Mouse (Mus musculus): Measurements from ENCODE around the gene Rfx1.

GRCm38 (mm10) chr8:84068316-84069035 is 1.8 kb downstream of the Rfx1 start:
- TF ChIP-seq GATA2 (IDR thresholded peaks at IDR 0.05; ENCODE audit: borderline replicate concordance, low read depth, low read length), result no peak
- no peak for TF ChIP-seq CTCF (IDR thresholded peaks at IDR 0.05; ENCODE audit: low read depth, low read length)
- TF ChIP-seq POLR2AphosphoS5 (IDR thresholded peaks at IDR 0.05; ENCODE audit: insufficient replicate concordance, low read depth, low read length), result no peak
- TF ChIP-seq TAL1 (conservative IDR thresholded peaks at IDR 0.05; ENCODE audit: low read depth, low read length), result no peak
- TF ChIP-seq GATA1 (IDR thresholded peaks at IDR 0.05; ENCODE audit: borderline replicate concordance, low read length), result no peak

Data from G1E (cell line).